Mouse (Mus musculus): Measurements from ENCODE around the gene Chit1. TPM values are rescaled to one million over a fixed set of nuclear protein-coding genes. Genes with fewer than 3 reads are reported as not detected.

Chit1 gene
- total RNA-seq, 2 experiments from 2014 or later = not detected

GRCm38 (mm10) chr1:134142363-134142794 lies 31.3 kb downstream of the Chit1 start:
- no peak for DNase-seq

- no peak for DNase-seq
These were observed 35.0 kb downstream of the Chit1 start for GRCm38 (mm10) chr1:134146066-134146465.

GRCm38 (mm10) chr1:134150076-134150475 lies 39.0 kb downstream of the Chit1 start:
- DNase-seq = no peak

- DNase-seq = no peak
These were observed 39.7 kb downstream of the Chit1 start for GRCm38 (mm10) chr1:134150745-134151144.

GRCm38 (mm10) chr1:134151655-134152412 lies 40.8 kb downstream of the Chit1 start:
- peak; percentile 78 to 91 for DNase-seq

GRCm38 (mm10) chr1:134152626-134153590 lies 41.9 kb downstream of the Chit1 start:
- DNase-seq = no peak

GRCm38 (mm10) chr1:134154121-134154520 lies 43.1 kb downstream of the Chit1 start:
- no peak for DNase-seq

GRCm38 (mm10) chr1:134154655-134155054 lies 43.6 kb downstream of the Chit1 start:
- DNase-seq = no peak

- no peak for DNase-seq
These were observed 49.4 kb downstream of the Chit1 start for GRCm38 (mm10) chr1:134160404-134160803.

GRCm38 (mm10) chr1:134161399-134161798 lies 50.4 kb downstream of the Chit1 start:
- no peak for DNase-seq

GRCm38 (mm10) chr1:134162510-134163225 lies 51.6 kb downstream of the Chit1 start:
- DNase-seq = no peak

GRCm38 (mm10) chr1:134163476-134163875 lies 52.4 kb downstream of the Chit1 start:
- no peak for DNase-seq

GRCm38 (mm10) chr1:134164454-134164853 lies 53.4 kb downstream of the Chit1 start:
- peak; percentile 30 to 31 for DNase-seq

GRCm38 (mm10) chr1:134166547-134166946 lies 55.5 kb downstream of the Chit1 start:
- no peak for DNase-seq

- DNase-seq = peak; percentile 38 to 48
These were observed 56.6 kb downstream of the Chit1 start for GRCm38 (mm10) chr1:134167416-134168305.

GRCm38 (mm10) chr1:134168567-134168966 lies 57.5 kb downstream of the Chit1 start:
- DNase-seq = no peak

- no peak for DNase-seq
These were observed 58.1 kb downstream of the Chit1 start for GRCm38 (mm10) chr1:134168985-134169697.

- DNase-seq = no peak
These were observed 62.0 kb downstream of the Chit1 start for GRCm38 (mm10) chr1:134173081-134173480.

- no peak for DNase-seq
These were observed 66.9 kb downstream of the Chit1 start for GRCm38 (mm10) chr1:134177976-134178375.

GRCm38 (mm10) chr1:134182025-134182424 lies 71.0 kb downstream of the Chit1 start, which contains the start of gene Chil1:
Gene Chil1 (plus strand): TSS chr1:134182176.
- DNase-seq = peak; percentile 43 to 47
